9 mouse cellular contexts compared by ENCODE assay signal in genomic region chr14:101949114-101949513, GRCm38 (mm10).
DNase-seq lines count a peak whose midpoint lies in the region; ATAC-seq and TF ChIP-seq lines count a peak whose summit lies in the region.
"Had no signal": no experiment of that assay in that cellular context is flagged by ENCODE, and none has a peak within 500 bp of the region (broad histone marks: within the 10 kb centered on the region; RNA-seq: fewer than 3 reads in every experiment).

No protein-coding gene starts in this region.

- TF ChIP-seq RAD21 in CH12.LX (IDR thresholded peaks at IDR 0.05; ENCODE audit: low read depth, low read length) = peak; percentile 52

- 0 out of 2 replicates have a peak, but pooled peaks have one; percentile 38 for ATAC-seq in hindbrain, embryonic 12.5 days (ENCODE audit: low FRiP score)
- peak; percentile 49; the same call in 1 of the 2 replicates for ATAC-seq in heart, postnatal 0 days (ENCODE audit: insufficient read depth, low read depth)

- peak; percentile 73 to 76 for TF ChIP-seq CTCF in CH12.LX (conservative IDR thresholded peaks at IDR 0.05 in 1 of 2, IDR thresholded peaks at IDR 0.05 in 1 of 2; ENCODE audit: low read depth in 2 of 2, low read length in 2 of 2)
- TF ChIP-seq CTCF in heart, postnatal 0 days (IDR thresholded peaks at IDR 0.05; ENCODE audit: low read depth) = peak; percentile 76

- dilution Hi-C loops in CH12.LX (cut with MboI; ENCODE audit: extremely low pct_ligation_motif_present, extremely low pct_unique_long_range_greater_than_20kb, low sequenced_read_pairs) = no loop called here

- H3K9ac ChIP-seq in hindbrain, embryonic 12.5 days = no peak overlapping the region
- no peak overlapping the region for H3K9ac ChIP-seq in CH12.LX (ENCODE audit: insufficient read depth, low read depth)
- no peak overlapping the region for H3K9ac ChIP-seq in heart, postnatal 0 days (replicated peaks; ENCODE audit: low read depth, low read length)
- H3K9ac ChIP-seq: limb, embryonic 13.5 days had no signal

- no peaks in the 10 kb centered on the region for H3K9me3 ChIP-seq in hindbrain, embryonic 12.5 days (replicated peaks)
- H3K9me3 ChIP-seq in hindbrain, embryonic 10.5 days = no peaks in the 10 kb centered on the region
- H3K9me3 ChIP-seq in CH12.LX (replicated peaks; ENCODE audit: low read length) = no peaks in the 10 kb centered on the region
- H3K9me3 ChIP-seq in heart, postnatal 0 days (replicated peaks; ENCODE audit: control insufficient read depth, low read length) = no peaks in the 10 kb centered on the region
- H3K9me3 ChIP-seq: limb, embryonic 13.5 days had no signal

- WGBS in hindbrain, embryonic 12.5 days = 68% methylated on average over 2 of the region's 2 CpGs
- 65% methylated on average over 2 of the region's 2 CpGs for WGBS in hindbrain, embryonic 10.5 days
- 44% methylated on average over 2 of the region's 2 CpGs for WGBS in heart, postnatal 0 days

- H3K27me3 ChIP-seq in hindbrain, embryonic 12.5 days = no peaks in the 10 kb centered on the region
- H3K27me3 ChIP-seq in hindbrain, embryonic 10.5 days (ENCODE audit: insufficient read depth, poor library complexity, severe bottlenecking) = no peaks in the 10 kb centered on the region
- H3K27me3 ChIP-seq in CH12.LX (replicated peaks) = no peaks in the 10 kb centered on the region
- no peaks in the 10 kb centered on the region for H3K27me3 ChIP-seq in heart, postnatal 0 days (ENCODE audit: control insufficient read depth, insufficient read depth, low read length)
- H3K27me3 ChIP-seq: limb, embryonic 13.5 days had no signal

- H3K36me3 ChIP-seq in hindbrain, embryonic 12.5 days = no peaks in the 10 kb centered on the region
- no peaks in the 10 kb centered on the region for H3K36me3 ChIP-seq in hindbrain, embryonic 10.5 days
- no peaks in the 10 kb centered on the region for H3K36me3 ChIP-seq in CH12.LX (replicated peaks in 1 of 2; ENCODE audit: control insufficient read depth in 1 of 2, insufficient read depth in 1 of 2, low read length in 1 of 2)
- no peaks in the 10 kb centered on the region for H3K36me3 ChIP-seq in heart, postnatal 0 days (replicated peaks; ENCODE audit: control insufficient read depth, insufficient read depth, low read length)
- H3K36me3 ChIP-seq: limb, embryonic 13.5 days had no signal

- H3K4me3 ChIP-seq in hindbrain, embryonic 12.5 days = no peak overlapping the region
- H3K4me3 ChIP-seq in hindbrain, embryonic 10.5 days = no peak overlapping the region
- H3K4me3 ChIP-seq in CH12.LX (replicated peaks in 1 of 3; ENCODE audit: low read depth in 2 of 3, low read length in 2 of 3, poor library complexity in 1 of 3) = no peak overlapping the region
- no peak overlapping the region for H3K4me3 ChIP-seq in heart, postnatal 0 days (ENCODE audit: low read depth, low read length)
- H3K4me3 ChIP-seq: limb, embryonic 13.5 days had no signal

- H3K4me2 ChIP-seq in hindbrain, embryonic 12.5 days (replicated peaks) = no peak overlapping the region
- no peak overlapping the region; the same call in 1 of the 2 replicates for H3K4me2 ChIP-seq in CH12.LX (ENCODE audit: insufficient read depth, low read depth, poor library complexity, severe bottlenecking)
- no peak overlapping the region for H3K4me2 ChIP-seq in heart, postnatal 0 days (ENCODE audit: low read depth, low read length)
- H3K4me2 ChIP-seq: limb, embryonic 13.5 days had no signal

- no peak overlapping the region for H3K27ac ChIP-seq in hindbrain, embryonic 12.5 days
- no peak overlapping the region for H3K27ac ChIP-seq in hindbrain, embryonic 10.5 days
- H3K27ac ChIP-seq in CH12.LX (ENCODE audit: insufficient read depth, low read depth) = no peak overlapping the region
- no peak overlapping the region for H3K27ac ChIP-seq in heart, postnatal 0 days (ENCODE audit: low read depth)
- H3K27ac ChIP-seq: limb, embryonic 13.5 days had no signal

- no peaks in the 10 kb centered on the region for H3K79me2 ChIP-seq in CH12.LX (replicated peaks; ENCODE audit: control insufficient read depth, extremely low read depth, insufficient read depth, poor library complexity, severe bottlenecking)

- in situ Hi-C loops in CH12.LX (cut with MboI; ENCODE audit: low pct_ligation_motif_present, low pct_unique_long_range_greater_than_20kb, low sequenced_read_pairs) = loop anchor here (10.0 kb wide), 1 partner anchor 164 kb away; no protein-coding TSS in a partner anchor

- no peak for TF ChIP-seq EP300 in CH12.LX (IDR thresholded peaks at IDR 0.05; ENCODE audit: low read length)
- no peak for TF ChIP-seq EP300 in heart, postnatal 0 days (IDR thresholded peaks at IDR 0.05; ENCODE audit: low read depth)

- no peak for TF ChIP-seq POLR2A in CH12.LX (IDR thresholded peaks at IDR 0.05; ENCODE audit: low read depth, low read length)

- no peaks in the 10 kb centered on the region; the same call in 1 of the 2 replicates for H3K4me1 ChIP-seq in hindbrain, embryonic 12.5 days
- H3K4me1 ChIP-seq in hindbrain, embryonic 10.5 days (replicated peaks) = no peaks in the 10 kb centered on the region
- H3K4me1 ChIP-seq in CH12.LX (ENCODE audit: control insufficient read depth in 1 of 2, insufficient read depth in 2 of 2) = no peaks in the 10 kb centered on the region; a peak in 1 of 4 replicates
- no peaks in the 10 kb centered on the region for H3K4me1 ChIP-seq in heart, postnatal 0 days (ENCODE audit: control insufficient read depth, insufficient read depth)

- DNase-seq in hindbrain, embryonic 10.5 days (ENCODE audit: low spot score) = no peak
- peak; percentile 73 for DNase-seq in CH12.LX (ENCODE audit: extremely low read depth)
- DNase-seq in brain, adult 2 months (ENCODE audit: low read depth, low spot score) = peak; percentile 46
- DNase-seq in heart, postnatal 0 days (ENCODE audit: low spot score) = peak; percentile 43
- peak; percentile 59 for DNase-seq in lung, postnatal 25 days (ENCODE audit: low spot score)
- DNase-seq in right cerebral cortex, postnatal 14 days = no peak
- DNase-seq in layer of hippocampus, adult 9-11 months = no peak

TF ChIP-seq in CH12.LX, 34 proteins besides CTCF, POLR2A, EP300 and RAD21:
- TF ChIP-seq SMC3 (IDR thresholded peaks at IDR 0.05; ENCODE audit: low read depth, low read length) (peak; percentile 46), USF1 (IDR thresholded peaks at IDR 0.05; ENCODE audit: low read depth, low read length) (no peak)
TF ChIP-seq in CH12.LX: peak in this region for 1.

Comparison
In these comparisons a context has a peak if more than half of its experiments do, and no peak if none do; other contexts are left out.
1. DNase-seq: peak in CH12.LX (single experiment), brain, adult 2 months (single experiment), heart, postnatal 0 days (single experiment) and lung, postnatal 25 days (single experiment); none in hindbrain, embryonic 10.5 days (single experiment), right cerebral cortex, postnatal 14 days (single experiment) and layer of hippocampus, adult 9-11 months (single experiment).